Mouse (Mus musculus): Measurements from ENCODE around the gene Gm14685. TPM values are rescaled to one million over a fixed set of nuclear protein-coding genes. Genes with fewer than 3 reads are reported as not detected.
"Not testable (repeated sequence)": the region's sequence is repeated elsewhere in the genome, so short reads cannot be mapped to it uniquely, and the experiment has no call there.

Gm14685 gene
- polyA plus RNA-seq (2014; fragmentation: Nextera tagmentation; extraction: Ambion mirVana), result 0.22 and 0.84 TPM in 2 replicates

DNA sequence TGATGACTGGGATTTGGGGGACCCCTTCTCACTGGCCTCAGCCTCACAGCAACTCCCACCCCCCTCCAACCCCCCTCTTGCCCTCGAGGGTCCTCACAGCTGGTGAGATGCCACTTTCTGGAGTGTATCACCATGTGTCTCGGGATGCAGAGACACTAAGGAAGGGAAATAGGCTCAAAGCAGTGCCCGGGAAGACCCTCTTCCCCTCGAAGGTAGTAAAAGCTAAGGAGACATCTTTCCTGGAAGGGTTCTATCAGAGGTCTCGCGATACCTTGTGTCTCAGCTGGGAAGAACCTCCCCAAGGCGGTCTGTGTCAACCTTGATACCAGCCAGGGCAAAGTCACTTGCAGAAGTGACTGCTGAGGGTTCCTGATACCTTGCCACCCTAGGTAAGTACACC, at the start of gene Gm14685:
Gene Gm14685 (plus strand): TSS at position 301 of the 400 bp plus-strand sequence.
- not testable (repeated sequence) for H3K4me1 ChIP-seq (ENCODE audit: control insufficient read depth, insufficient read depth, low read length); DNase-seq (ENCODE audit: low spot score); H3K9me3 ChIP-seq (replicated peaks; ENCODE audit: control insufficient read depth, low read length); H3K4me3 ChIP-seq (ENCODE audit: low read depth, low read length); ATAC-seq; H3K27me3 ChIP-seq (replicated peaks; ENCODE audit: control insufficient read depth, insufficient read depth, low read length); H3K27ac ChIP-seq (ENCODE audit: low read depth, low read length); H3K9ac ChIP-seq (ENCODE audit: low read length); H3K36me3 ChIP-seq (ENCODE audit: control insufficient read depth, insufficient read depth, low read length); H3K4me2 ChIP-seq (ENCODE audit: low read length)
- no CpG with 5 or more reads among the region's 7 CpGs for WGBS

DNA sequence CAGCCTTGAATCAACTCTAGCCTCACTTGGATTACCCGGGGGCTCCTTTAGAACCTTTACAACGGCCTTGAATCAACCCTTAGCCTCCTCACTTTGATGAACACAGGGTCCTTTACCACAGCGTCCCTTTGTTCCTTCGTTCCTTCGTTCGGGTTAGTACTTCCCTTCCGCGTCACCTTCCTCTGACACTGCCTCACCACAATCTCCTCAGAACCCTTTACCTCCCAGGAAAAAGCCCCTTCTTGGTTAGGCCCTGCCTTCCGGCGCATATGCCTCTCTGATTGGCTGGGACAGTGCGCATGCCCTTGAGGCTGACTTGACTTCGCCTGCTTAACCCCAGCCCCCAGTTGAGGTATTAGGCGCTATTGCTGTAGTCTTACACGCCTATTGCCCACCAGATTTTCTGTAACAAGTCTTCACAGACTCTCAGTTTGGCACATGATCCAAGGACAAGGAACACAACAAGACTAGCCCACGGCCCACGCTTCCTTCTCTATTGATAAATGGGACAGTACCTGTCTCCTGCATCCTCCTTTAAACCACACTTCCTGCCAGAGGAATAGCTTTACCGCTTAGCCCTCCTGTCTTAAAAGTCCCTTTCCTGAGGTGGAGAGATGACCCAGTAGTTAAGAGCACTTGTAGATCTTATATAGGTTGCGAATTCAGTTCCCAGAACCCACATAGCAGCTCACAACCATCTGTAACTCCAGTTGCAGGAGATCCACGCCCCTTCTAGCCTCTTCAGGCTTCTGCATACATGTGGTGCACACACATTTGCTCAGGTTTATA, 34.4 kb upstream of the Gm14685 start, which contains the start of gene Xlr4a:
Gene Xlr4a (minus strand): TSS at position 212 of the 789 bp plus-strand sequence.
- H3K4me3 ChIP-seq (ENCODE audit: low read depth, low read length); H3K9me3 ChIP-seq (replicated peaks; ENCODE audit: control insufficient read depth, low read length); H3K4me1 ChIP-seq (ENCODE audit: control insufficient read depth, insufficient read depth, low read length); ATAC-seq; H3K36me3 ChIP-seq (ENCODE audit: control insufficient read depth, insufficient read depth, low read length); H3K27me3 ChIP-seq (replicated peaks; ENCODE audit: control insufficient read depth, insufficient read depth, low read length); DNase-seq (ENCODE audit: low spot score); H3K4me2 ChIP-seq (ENCODE audit: low read length); H3K27ac ChIP-seq (ENCODE audit: low read depth, low read length); H3K9ac ChIP-seq (ENCODE audit: low read length): not testable (repeated sequence)
- WGBS, result 85% methylated on average over 16 of the region's 19 CpGs

GRCm38 (mm10) chrX:73096941-73097508, 19.8 kb upstream of the Gm14685 start, which contains the start of gene Xlr3a:
Gene Xlr3a, minus strand, starts transcription at chrX:73097095.
- DNase-seq (ENCODE audit: low spot score), result peak; percentile 0
- 80% methylated on average over 13 of the region's 13 CpGs for WGBS

GRCm38 (mm10) chrX:73122859-73123829, 6.3 kb downstream of the Gm14685 start:
- peak; percentile 63 for ATAC-seq
- not testable (repeated sequence) for H3K9ac ChIP-seq (ENCODE audit: low read length)
- WGBS, result no CpG with 5 or more reads among the region's 12 CpGs

More at GRCm38 (mm10) chrX:73096941-73097508, 19.8 kb upstream of the Gm14685 start, which contains the start of gene Xlr3a:
- H3K4me2 ChIP-seq (ENCODE audit: low read length); ATAC-seq; H3K4me1 ChIP-seq (ENCODE audit: control insufficient read depth, insufficient read depth, low read length); H3K36me3 ChIP-seq (ENCODE audit: control insufficient read depth, insufficient read depth, low read length); H3K9ac ChIP-seq (ENCODE audit: low read length); H3K9me3 ChIP-seq (replicated peaks; ENCODE audit: control insufficient read depth, low read length); H3K27ac ChIP-seq (ENCODE audit: low read depth, low read length); H3K27me3 ChIP-seq (replicated peaks; ENCODE audit: control insufficient read depth, insufficient read depth, low read length); H3K4me3 ChIP-seq (ENCODE audit: low read depth, low read length): not testable (repeated sequence)

DNA sequence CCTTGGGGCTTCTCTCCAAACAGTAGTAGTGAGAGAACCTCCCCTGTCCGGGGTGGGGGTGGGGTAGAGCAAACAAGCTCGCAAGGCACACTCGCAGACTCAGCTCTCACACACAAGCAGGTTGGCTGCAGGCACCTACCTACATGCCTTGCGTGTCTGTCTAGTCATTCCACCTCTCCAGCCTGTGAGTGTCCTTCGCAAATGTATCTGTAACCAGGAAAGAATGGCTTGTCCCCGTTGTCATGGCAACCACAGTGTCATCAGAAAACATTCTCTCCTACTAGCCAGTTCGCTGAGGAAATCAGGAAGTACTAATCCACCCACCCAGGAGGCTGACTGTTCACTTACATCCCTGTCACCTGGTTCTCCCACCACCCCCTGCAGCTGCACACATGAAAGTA, 26.4 kb downstream of the Gm14685 start:
- H3K4me3 ChIP-seq (ENCODE audit: low read depth, low read length); H3K27ac ChIP-seq (ENCODE audit: low read depth, low read length); H3K4me1 ChIP-seq (ENCODE audit: control insufficient read depth, insufficient read depth, low read length); H3K27me3 ChIP-seq (replicated peaks; ENCODE audit: control insufficient read depth, insufficient read depth, low read length); H3K9me3 ChIP-seq (replicated peaks; ENCODE audit: control insufficient read depth, low read length); DNase-seq (ENCODE audit: low spot score); H3K4me2 ChIP-seq (ENCODE audit: low read length); H3K36me3 ChIP-seq (ENCODE audit: control insufficient read depth, insufficient read depth, low read length); H3K9ac ChIP-seq (ENCODE audit: low read length): not testable (repeated sequence)
- no CpG with 5 or more reads among the region's 7 CpGs for WGBS
- peak; percentile 44; the same call in 1 of the 2 replicates for ATAC-seq

More at GRCm38 (mm10) chrX:73122859-73123829, 6.3 kb downstream of the Gm14685 start:
- H3K4me3 ChIP-seq (ENCODE audit: low read depth, low read length); H3K27ac ChIP-seq (ENCODE audit: low read depth, low read length); DNase-seq (ENCODE audit: low spot score); H3K36me3 ChIP-seq (ENCODE audit: control insufficient read depth, insufficient read depth, low read length); H3K27me3 ChIP-seq (replicated peaks; ENCODE audit: control insufficient read depth, insufficient read depth, low read length); H3K4me1 ChIP-seq (ENCODE audit: control insufficient read depth, insufficient read depth, low read length); H3K4me2 ChIP-seq (ENCODE audit: low read length); H3K9me3 ChIP-seq (replicated peaks; ENCODE audit: control insufficient read depth, low read length): not testable (repeated sequence)

- H3K36me3 ChIP-seq (ENCODE audit: control insufficient read depth, insufficient read depth, low read length); H3K27me3 ChIP-seq (replicated peaks; ENCODE audit: control insufficient read depth, insufficient read depth, low read length); ATAC-seq; H3K9me3 ChIP-seq (replicated peaks; ENCODE audit: control insufficient read depth, low read length); H3K4me2 ChIP-seq (ENCODE audit: low read length); DNase-seq (ENCODE audit: low spot score); H3K4me1 ChIP-seq (ENCODE audit: control insufficient read depth, insufficient read depth, low read length); H3K27ac ChIP-seq (ENCODE audit: low read depth, low read length); H3K4me3 ChIP-seq (ENCODE audit: low read depth, low read length); H3K9ac ChIP-seq (ENCODE audit: low read length): not testable (repeated sequence)
- no CpG with 5 or more reads among the region's 20 CpGs for WGBS
These were observed 31.6 kb downstream of the Gm14685 start, which contains the start of gene Xlr5b for GRCm38 (mm10) chrX:73148496-73148895. Gene Xlr5b, plus strand, starts transcription at chrX:73148796.

DNA sequence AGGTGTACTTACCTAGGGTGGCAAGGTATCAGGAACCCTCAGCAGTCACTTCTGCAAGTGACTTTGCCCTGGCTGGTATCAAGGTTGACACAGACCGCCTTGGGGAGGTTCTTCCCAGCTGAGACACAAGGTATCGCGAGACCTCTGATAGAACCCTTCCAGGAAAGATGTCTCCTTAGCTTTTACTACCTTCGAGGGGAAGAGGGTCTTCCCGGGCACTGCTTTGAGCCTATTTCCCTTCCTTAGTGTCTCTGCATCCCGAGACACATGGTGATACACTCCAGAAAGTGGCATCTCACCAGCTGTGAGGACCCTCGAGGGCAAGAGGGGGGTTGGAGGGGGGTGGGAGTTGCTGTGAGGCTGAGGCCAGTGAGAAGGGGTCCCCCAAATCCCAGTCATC, 32.5 kb downstream of the Gm14685 start, which contains the start of gene DXBay18:
Gene DXBay18 (minus strand): TSS at position 101 of the 400 bp plus-strand sequence.
- H3K4me1 ChIP-seq (ENCODE audit: control insufficient read depth, insufficient read depth, low read length); H3K36me3 ChIP-seq (ENCODE audit: control insufficient read depth, insufficient read depth, low read length); H3K4me2 ChIP-seq (ENCODE audit: low read length); H3K27me3 ChIP-seq (replicated peaks; ENCODE audit: control insufficient read depth, insufficient read depth, low read length); H3K27ac ChIP-seq (ENCODE audit: low read depth, low read length); ATAC-seq; H3K9ac ChIP-seq (ENCODE audit: low read length); H3K9me3 ChIP-seq (replicated peaks; ENCODE audit: control insufficient read depth, low read length); DNase-seq (ENCODE audit: low spot score); H3K4me3 ChIP-seq (ENCODE audit: low read depth, low read length): not testable (repeated sequence)
- whole genome bisulfite sequencing, result no CpG with 5 or more reads among the region's 7 CpGs

DNA sequence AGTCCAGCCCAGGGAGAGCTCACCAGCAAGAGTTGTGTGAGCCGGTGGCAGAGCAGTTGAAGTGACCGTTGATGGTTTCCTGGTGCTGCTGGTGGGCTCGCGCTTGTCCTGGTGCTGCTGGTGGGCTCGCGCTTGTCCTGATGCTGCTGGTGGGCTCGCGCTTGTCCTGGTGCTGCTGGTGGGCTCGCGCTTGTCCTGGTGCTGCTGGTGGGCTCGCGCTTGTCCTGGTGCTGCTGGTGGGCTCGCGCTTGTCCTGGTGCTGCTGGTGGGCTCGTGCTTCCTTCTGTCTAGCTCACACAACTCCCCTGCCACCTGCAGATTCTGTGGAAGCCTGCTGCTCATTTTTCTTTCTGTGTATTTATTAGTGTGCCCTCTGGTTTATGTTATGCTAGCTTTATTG, 60.0 kb downstream of the Gm14685 start, which contains the start of gene Spin2d:
Gene Spin2d (minus strand): TSS at position 101 of the 400 bp plus-strand sequence.
- not testable (repeated sequence) for H3K27me3 ChIP-seq (replicated peaks; ENCODE audit: control insufficient read depth, insufficient read depth, low read length); H3K4me2 ChIP-seq (ENCODE audit: low read length); H3K9me3 ChIP-seq (replicated peaks; ENCODE audit: control insufficient read depth, low read length); ATAC-seq; H3K4me1 ChIP-seq (ENCODE audit: control insufficient read depth, insufficient read depth, low read length); H3K4me3 ChIP-seq (ENCODE audit: low read depth, low read length); DNase-seq (ENCODE audit: low spot score); H3K36me3 ChIP-seq (ENCODE audit: control insufficient read depth, insufficient read depth, low read length); H3K27ac ChIP-seq (ENCODE audit: low read depth, low read length); H3K9ac ChIP-seq (ENCODE audit: low read length)
- 85% methylated on average over 8 of the region's 15 CpGs for WGBS
